Comparison of ENCODE assay signal across 29 mouse cellular contexts in the genomic region with DNA sequence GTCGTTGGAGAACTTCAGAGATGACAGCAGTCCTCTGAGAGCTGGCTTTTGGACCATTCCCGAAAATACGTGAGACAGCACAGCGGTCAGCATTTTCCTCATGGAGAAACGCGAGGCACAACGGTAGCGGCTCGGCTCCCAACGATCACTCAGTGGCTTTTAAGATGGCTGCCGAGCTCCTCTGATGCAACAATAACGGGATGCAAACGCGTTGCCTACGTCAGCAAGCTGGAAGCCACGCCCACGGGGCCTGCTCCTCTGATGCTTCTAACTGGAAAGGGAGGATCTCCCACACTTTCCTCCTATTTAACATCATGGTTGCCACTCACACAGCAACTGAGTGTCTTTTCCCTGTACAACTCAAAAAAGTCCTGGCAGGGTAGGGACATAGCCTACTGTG. TPM values are rescaled to one million over a fixed set of nuclear protein-coding genes. Genes with fewer than 3 reads are reported as not detected.
"Had no signal": no experiment of that assay in that cellular context is flagged by ENCODE, and none has a peak within 500 bp of the region (broad histone marks: within the 10 kb centered on the region; RNA-seq: fewer than 3 reads in every experiment).

No protein-coding gene starts in this region.

- H3K36me3 ChIP-seq: heart, embryonic 10.5 days; heart, embryonic 12.5 days; hindbrain, embryonic 12.5 days; intestine, embryonic 15.5 days; limb, embryonic 10.5 days; limb, embryonic 12.5 days; liver, embryonic 13.5 days had no signal

- H3K4me3 ChIP-seq: heart, embryonic 10.5 days; heart, embryonic 12.5 days; hindbrain, embryonic 10.5 days; hindbrain, embryonic 12.5 days; intestine, embryonic 15.5 days; layer of hippocampus, adult 2 months; left cerebral cortex, adult 2 months; limb, embryonic 10.5 days; limb, embryonic 12.5 days; liver, embryonic 13.5 days had no signal

- H3K4me1 ChIP-seq: heart, embryonic 10.5 days; heart, embryonic 12.5 days; hindbrain, embryonic 10.5 days; hindbrain, embryonic 12.5 days; intestine, embryonic 15.5 days; limb, embryonic 10.5 days; limb, embryonic 12.5 days; liver, embryonic 13.5 days had no signal

- H3K27ac ChIP-seq: heart, embryonic 10.5 days; hindbrain, embryonic 10.5 days; hindbrain, embryonic 12.5 days; hindbrain, embryonic 14.5 days; intestine, embryonic 15.5 days; layer of hippocampus, adult 2 months; left cerebral cortex, adult 2 months; limb, embryonic 10.5 days; limb, embryonic 12.5 days; liver, embryonic 13.5 days had no signal

- ATAC-seq: hindbrain, embryonic 16.5 days; inflammation-experienced regulatory T-cells, adult 6 months; intestine, embryonic 15.5 days; intestine, postnatal 0 days had no signal

- H3K27me3 ChIP-seq: heart, embryonic 12.5 days; hindbrain, embryonic 12.5 days; intestine, embryonic 15.5 days; limb, embryonic 12.5 days; liver, embryonic 13.5 days had no signal

- DNase-seq: gastrocnemius, postnatal 25 days; heart, adult 18-20 months; heart, postnatal 10 days; heart, postnatal 4 days; kidney, adult 18-20 months; kidney, adult 8-10 months; kidney, postnatal 10 days; kidney, postnatal 4 days; liver; liver, embryonic 13.5 days had no signal

RNA-seq across cellular contexts. Expression of a gene that starts 0.5 kb away (rescaled TPM):
- polyA plus RNA-seq: heart, embryonic 10.5 days; heart, embryonic 12.5 days; heart, embryonic 14.5 days; heart, embryonic 16.5 days; hindbrain, embryonic 10.5 days; hindbrain, embryonic 12.5 days; hindbrain, embryonic 14.5 days; hindbrain, embryonic 16.5 days; inflammation-experienced regulatory T-cells, adult 6 months; intestine, embryonic 15.5 days; intestine, postnatal 0 days; kidney, embryonic 14.5 days; kidney, embryonic 16.5 days; limb, embryonic 10.5 days; limb, embryonic 12.5 days; limb, embryonic 14.5 days; liver, embryonic 11.5 days; liver, embryonic 13.5 days had no signal
